Mouse (Mus musculus): Measurements from ENCODE around the gene Rwdd4a. TPM values are rescaled to one million over a fixed set of nuclear protein-coding genes. Genes with fewer than 3 reads are reported as not detected.

Rwdd4a gene
- total RNA-seq (2023; ENCODE audit: inconsistent age): 20.5 to 27.3 TPM (median 22.8 TPM) in 4 replicates

DNA sequence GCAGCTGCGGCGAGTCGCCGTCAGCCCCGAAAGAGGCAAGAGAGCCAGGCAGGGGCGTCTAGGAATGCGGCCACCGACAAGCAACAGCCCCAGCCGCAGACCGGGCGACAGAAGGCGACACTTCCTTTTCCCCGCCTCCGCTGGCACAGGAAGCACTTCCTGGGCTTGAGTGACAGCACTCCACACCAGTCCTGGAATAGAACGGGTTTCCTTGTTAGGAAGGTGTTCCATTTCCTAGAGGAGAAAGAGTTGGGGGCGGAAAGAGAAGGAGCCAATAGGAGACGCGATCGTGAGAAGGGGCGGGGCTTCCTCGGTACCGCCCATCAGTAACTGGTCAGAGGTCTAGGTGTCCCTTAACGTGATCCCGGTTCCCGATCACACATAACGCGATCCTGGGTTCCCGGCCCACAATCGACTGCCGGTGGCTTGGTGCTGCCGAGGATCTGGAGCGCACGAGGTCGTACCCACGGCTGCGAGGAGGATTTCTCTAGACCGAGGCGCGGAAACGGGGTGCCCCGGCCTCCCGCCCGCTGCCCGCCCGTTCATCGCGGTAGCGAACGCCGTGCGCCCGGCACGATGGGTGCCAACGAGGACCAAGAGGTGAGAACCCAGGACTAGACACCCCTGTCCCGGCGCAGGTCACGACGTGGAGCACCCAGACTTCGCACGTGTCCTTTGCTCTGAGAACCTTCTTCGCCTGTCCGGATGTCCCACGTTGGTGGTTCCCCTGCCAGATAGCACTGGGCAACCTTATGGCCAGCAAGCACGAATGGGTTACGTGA lies at the start of gene Rwdd4a, which contains the start of gene Trappc11:
Gene Rwdd4a (plus strand): TSS at position 321 of the 782 bp plus-strand sequence.
Gene Trappc11 (minus strand): TSS at position 127 of the 782 bp plus-strand sequence.

Other genes with a start within 250 kb of the Rwdd4a start
- gene Stox2, start 87.3 kb upstream of the Rwdd4a start, total RNA-seq (2023; ENCODE audit: inconsistent age): 0.27 to 1.2 TPM (median 0.63 TPM) in 4 replicates
- gene Trappc11, start 194 bp upstream of the Rwdd4a start, total RNA-seq (2023; ENCODE audit: inconsistent age): 34.9 to 38.0 TPM (median 37.0 TPM) in 4 replicates
- 32.4 to 43.2 TPM (median 34.7 TPM) in 4 replicates for gene Ing2, start 141.9 kb downstream of the Rwdd4a start, total RNA-seq (2023; ENCODE audit: inconsistent age)
- gene Cdkn2aip, start 180.3 kb downstream of the Rwdd4a start, total RNA-seq (2023; ENCODE audit: inconsistent age): 28.3 to 35.5 TPM (median 30.8 TPM) in 4 replicates